Comparison of ENCODE assay signal across 11 mouse cellular contexts in the genomic region with DNA sequence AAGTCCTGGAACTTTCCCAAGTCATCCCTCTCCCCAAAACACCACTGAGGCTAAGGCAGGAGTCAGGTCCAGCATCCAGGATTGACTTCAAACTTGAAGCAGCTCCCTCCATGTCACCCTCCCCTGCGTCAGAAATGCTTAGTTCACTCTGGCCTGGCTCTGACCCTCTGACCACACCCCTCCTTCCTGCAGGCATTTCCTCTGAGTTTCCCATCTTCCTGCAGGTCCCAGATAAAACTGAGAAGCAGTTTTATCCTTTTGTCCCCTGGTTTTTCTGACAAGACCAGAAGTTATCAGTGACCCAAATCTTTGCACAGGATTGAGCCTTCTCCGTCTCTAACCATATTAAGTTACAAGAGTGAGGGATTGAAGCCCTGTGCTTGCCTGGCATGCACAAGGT. TPM values are rescaled to one million over a fixed set of nuclear protein-coding genes. Genes with fewer than 3 reads are reported as not detected.
A peak's percentile ranks its signal among the peaks of the same experiment; 100 is the strongest.
DNase-seq lines count a peak whose midpoint lies in the region; ATAC-seq and TF ChIP-seq lines count a peak whose summit lies in the region.
"Had no signal": no experiment of that assay in that cellular context is flagged by ENCODE, and none has a peak within 500 bp of the region (broad histone marks: within the 10 kb centered on the region; RNA-seq: fewer than 3 reads in every experiment).

No protein-coding gene starts in this region.

- H3K27ac ChIP-seq in embryonic facial prominence, embryonic 13.5 days: peak overlapping the region; percentile 55
- 0 out of 2 replicates have a peak overlapping the region, but pooled peaks have one; percentile 28 for H3K27ac ChIP-seq in intestine, postnatal 0 days (ENCODE audit: low read depth, low read length)
- H3K27ac ChIP-seq in liver, embryonic 13.5 days: peak overlapping the region; percentile 39; the same call in 1 of the 2 replicates
- no peak overlapping the region for H3K27ac ChIP-seq in forebrain, postnatal 0 days (ENCODE audit: low read depth, low read length)
- H3K27ac ChIP-seq in hindbrain, embryonic 13.5 days: no peak overlapping the region

- ATAC-seq in embryonic facial prominence, embryonic 13.5 days (ENCODE audit: insufficient number of reproducible peaks, insufficient read depth, low FRiP score, low TSS enrichment, low read depth): no peak
- no peak for ATAC-seq in intestine, postnatal 0 days
- ATAC-seq in liver, embryonic 13.5 days (ENCODE audit: low read depth): no peak
- no peak for ATAC-seq in forebrain, postnatal 0 days
- no peak for ATAC-seq in hindbrain, embryonic 13.5 days (ENCODE audit: low FRiP score)
- ATAC-seq: inflammation-experienced regulatory T-cells, adult 6 months had no signal

- H3K27me3 ChIP-seq in embryonic facial prominence, embryonic 13.5 days: no peaks in the 10 kb centered on the region
- H3K27me3 ChIP-seq in intestine, postnatal 0 days (replicated peaks; ENCODE audit: control insufficient read depth, insufficient read depth, low read length): no peaks in the 10 kb centered on the region
- 0 out of 2 replicates have a peak, but pooled peaks cover 10% of the 10 kb centered on the region for H3K27me3 ChIP-seq in liver, embryonic 13.5 days
- H3K27me3 ChIP-seq in forebrain, postnatal 0 days (ENCODE audit: insufficient read depth, low read length): no peaks in the 10 kb centered on the region
- no peaks in the 10 kb centered on the region for H3K27me3 ChIP-seq in hindbrain, embryonic 13.5 days

- H3K36me3 ChIP-seq in embryonic facial prominence, embryonic 13.5 days: no peaks in the 10 kb centered on the region
- no peaks in the 10 kb centered on the region for H3K36me3 ChIP-seq in intestine, postnatal 0 days (ENCODE audit: control insufficient read depth, insufficient read depth)
- no peaks in the 10 kb centered on the region for H3K36me3 ChIP-seq in liver, embryonic 13.5 days
- no peaks in the 10 kb centered on the region for H3K36me3 ChIP-seq in forebrain, postnatal 0 days (ENCODE audit: insufficient read depth)
- peaks cover 16% of the 10 kb centered on the region for H3K36me3 ChIP-seq in hindbrain, embryonic 13.5 days

- H3K4me3 ChIP-seq in embryonic facial prominence, embryonic 13.5 days: no peak overlapping the region
- no peak overlapping the region for H3K4me3 ChIP-seq in intestine, postnatal 0 days (ENCODE audit: low read depth, low read length)
- no peak overlapping the region for H3K4me3 ChIP-seq in liver, embryonic 13.5 days (replicated peaks)
- no peak overlapping the region for H3K4me3 ChIP-seq in forebrain, postnatal 0 days (ENCODE audit: low read depth, low read length)
- H3K4me3 ChIP-seq in hindbrain, embryonic 13.5 days: no peak overlapping the region

- peaks cover 24% of the 10 kb centered on the region for H3K4me1 ChIP-seq in embryonic facial prominence, embryonic 13.5 days
- H3K4me1 ChIP-seq in intestine, postnatal 0 days (replicated peaks; ENCODE audit: control insufficient read depth, insufficient read depth, low read length): no peaks in the 10 kb centered on the region
- H3K4me1 ChIP-seq in liver, embryonic 13.5 days (replicated peaks): peaks cover 24% of the 10 kb centered on the region
- no peaks in the 10 kb centered on the region for H3K4me1 ChIP-seq in forebrain, postnatal 0 days (ENCODE audit: insufficient read depth)
- H3K4me1 ChIP-seq in hindbrain, embryonic 13.5 days (replicated peaks): 0 out of 2 replicates have a peak, but pooled peaks cover 7% of the 10 kb centered on the region

- no peak for TF ChIP-seq CTCF in intestine, postnatal 0 days (IDR thresholded peaks at IDR 0.05; ENCODE audit: low read depth)
- TF ChIP-seq CTCF in forebrain, postnatal 0 days (IDR thresholded peaks at IDR 0.05; ENCODE audit: low read depth): no peak

- no peak overlapping the region for H3K9ac ChIP-seq in embryonic facial prominence, embryonic 13.5 days
- H3K9ac ChIP-seq in intestine, postnatal 0 days (ENCODE audit: low read depth, low read length): no peak overlapping the region
- H3K9ac ChIP-seq in liver, embryonic 13.5 days: no peak overlapping the region
- H3K9ac ChIP-seq in forebrain, postnatal 0 days: no peak overlapping the region
- H3K9ac ChIP-seq in hindbrain, embryonic 13.5 days: no peak overlapping the region

- no peaks in the 10 kb centered on the region for H3K9me3 ChIP-seq in embryonic facial prominence, embryonic 13.5 days
- no peaks in the 10 kb centered on the region for H3K9me3 ChIP-seq in intestine, postnatal 0 days (ENCODE audit: control insufficient read depth)
- H3K9me3 ChIP-seq in liver, embryonic 13.5 days (replicated peaks): no peaks in the 10 kb centered on the region
- H3K9me3 ChIP-seq in forebrain, postnatal 0 days (ENCODE audit: low read length): no peaks in the 10 kb centered on the region
- no peaks in the 10 kb centered on the region for H3K9me3 ChIP-seq in hindbrain, embryonic 13.5 days

- 27% methylated on average over 2 of the region's 2 CpGs for WGBS in embryonic facial prominence, embryonic 13.5 days
- 59% methylated on average over 2 of the region's 2 CpGs for WGBS in intestine, postnatal 0 days
- 24% methylated on average over 2 of the region's 2 CpGs for WGBS in liver, embryonic 13.5 days (ENCODE audit: insufficient replicate concordance)
- WGBS in forebrain, postnatal 0 days: 77% methylated on average over 2 of the region's 2 CpGs
- WGBS in hindbrain, embryonic 13.5 days: 61% methylated on average over 2 of the region's 2 CpGs

- DNase-seq in adrenal gland, adult 2 months: peak; percentile 57
- DNase-seq in adrenal gland, adult 8-10 months: no peak
- no peak for DNase-seq in liver, embryonic 13.5 days
- DNase-seq in c-Kit-positive CD71-positive TER-119-positive erythroid progenitor cells, embryonic 14.5 days (ENCODE audit: low spot score): no peak
- no peak for DNase-seq in forebrain, postnatal 0 days

- no peak overlapping the region for H3K4me2 ChIP-seq in embryonic facial prominence, embryonic 13.5 days
- no peak overlapping the region for H3K4me2 ChIP-seq in intestine, postnatal 0 days (replicated peaks; ENCODE audit: low read depth)
- H3K4me2 ChIP-seq in liver, embryonic 13.5 days: no peak overlapping the region
- no peak overlapping the region for H3K4me2 ChIP-seq in forebrain, postnatal 0 days (ENCODE audit: low read depth)
- H3K4me2 ChIP-seq in hindbrain, embryonic 13.5 days: no peak overlapping the region

RNA-seq across cellular contexts. Expression of gene Socs1, which starts 47.8 kb away (rescaled TPM):
- total RNA-seq in adrenal gland, adult 2 months (2021): 1 to 10 TPM; 3.0 to 3.8 TPM
- polyA plus RNA-seq in adrenal gland, adult 2 months (2012; rRNA removed): 32.1 and 38.2 TPM in 2 replicates
- total RNA-seq in adrenal gland, adult 8-10 months (2022): 10 to 100 TPM in 1 of 4 experiments, 1 to 10 TPM in 3; 2.9 to 14.3 (median 4.2) TPM
- polyA plus RNA-seq in embryonic facial prominence, embryonic 13.5 days (2015; fragmentation: Nextera tagmentation; extraction: Ambion mirVana): 15.0 and 15.4 TPM in 2 replicates
- 3.8 and 4.0 TPM in 2 replicates for polyA plus RNA-seq in intestine, postnatal 0 days (2015; fragmentation: Nextera tagmentation; extraction: Ambion mirVana)
- polyA plus RNA-seq in liver, embryonic 13.5 days (2015; fragmentation: Nextera tagmentation; extraction: Ambion mirVana): 1.2 and 1.3 TPM in 2 replicates
- 1.5 and 4.0 TPM in 2 replicates for total RNA-seq in forebrain, postnatal 0 days (2014; rRNA removed)
- polyA plus RNA-seq in forebrain, postnatal 0 days (2015; fragmentation: Nextera tagmentation; extraction: Ambion mirVana): 2.6 and 2.7 TPM in 2 replicates
- polyA plus RNA-seq in hindbrain, embryonic 13.5 days (2015; fragmentation: Nextera tagmentation; extraction: Ambion mirVana): 3.6 TPM in 2 replicates

RNA-seq across cellular contexts. Expression of gene Tnp2, which starts 50.9 kb away (rescaled TPM):
- not detected for total RNA-seq in adrenal gland, adult 2 months (2021)
- not detected in 2 replicates for polyA plus RNA-seq in adrenal gland, adult 2 months (2012; rRNA removed)
- not detected for total RNA-seq in adrenal gland, adult 8-10 months (2022)
- polyA plus RNA-seq in embryonic facial prominence, embryonic 13.5 days (2015; fragmentation: Nextera tagmentation; extraction: Ambion mirVana): not detected in 2 replicates
- not detected in 2 replicates for polyA plus RNA-seq in intestine, postnatal 0 days (2015; fragmentation: Nextera tagmentation; extraction: Ambion mirVana)
- polyA plus RNA-seq in liver, embryonic 13.5 days (2015; fragmentation: Nextera tagmentation; extraction: Ambion mirVana): not detected in 2 replicates
- total RNA-seq in forebrain, postnatal 0 days (2014; rRNA removed): not detected in 2 replicates
- not detected in 2 replicates for polyA plus RNA-seq in forebrain, postnatal 0 days (2015; fragmentation: Nextera tagmentation; extraction: Ambion mirVana)
- not detected in 2 replicates for polyA plus RNA-seq in hindbrain, embryonic 13.5 days (2015; fragmentation: Nextera tagmentation; extraction: Ambion mirVana)
- total RNA-seq: monocyte, adult 5-6 weeks had no signal
- polyA plus RNA-seq: embryonic facial prominence, embryonic 14.5 days had no signal

RNA-seq across cellular contexts. Expression of gene Prm3, which starts 53.1 kb away (rescaled TPM):
- total RNA-seq in adrenal gland, adult 2 months (2021): not detected
- not detected in 2 replicates for polyA plus RNA-seq in adrenal gland, adult 2 months (2012; rRNA removed)
- total RNA-seq in adrenal gland, adult 8-10 months (2022): not detected
- not detected in 2 replicates for polyA plus RNA-seq in embryonic facial prominence, embryonic 13.5 days (2015; fragmentation: Nextera tagmentation; extraction: Ambion mirVana)
- polyA plus RNA-seq in intestine, postnatal 0 days (2015; fragmentation: Nextera tagmentation; extraction: Ambion mirVana): not detected in 2 replicates
- polyA plus RNA-seq in liver, embryonic 13.5 days (2015; fragmentation: Nextera tagmentation; extraction: Ambion mirVana): not detected in 2 replicates
- not detected in 2 replicates for total RNA-seq in forebrain, postnatal 0 days (2014; rRNA removed)
- not detected in 2 replicates for polyA plus RNA-seq in forebrain, postnatal 0 days (2015; fragmentation: Nextera tagmentation; extraction: Ambion mirVana)
- polyA plus RNA-seq in hindbrain, embryonic 13.5 days (2015; fragmentation: Nextera tagmentation; extraction: Ambion mirVana): not detected in 2 replicates
- total RNA-seq: monocyte, adult 5-6 weeks had no signal
- polyA plus RNA-seq: embryonic facial prominence, embryonic 14.5 days; inflammation-experienced regulatory T-cells, adult 6 months had no signal

RNA-seq across cellular contexts. Expression of gene Prm2, which starts 58.4 kb away (rescaled TPM):
- not detected for total RNA-seq in adrenal gland, adult 2 months (2021)
- 0.19 TPM in 1 of 2 replicates, not detected in the other for polyA plus RNA-seq in adrenal gland, adult 2 months (2012; rRNA removed)
- not detected for total RNA-seq in adrenal gland, adult 8-10 months (2022)
- not detected in 2 replicates for polyA plus RNA-seq in embryonic facial prominence, embryonic 13.5 days (2015; fragmentation: Nextera tagmentation; extraction: Ambion mirVana)
- polyA plus RNA-seq in intestine, postnatal 0 days (2015; fragmentation: Nextera tagmentation; extraction: Ambion mirVana): not detected in 2 replicates
- polyA plus RNA-seq in liver, embryonic 13.5 days (2015; fragmentation: Nextera tagmentation; extraction: Ambion mirVana): not detected in 2 replicates
- total RNA-seq in forebrain, postnatal 0 days (2014; rRNA removed): not detected in 2 replicates
- polyA plus RNA-seq in forebrain, postnatal 0 days (2015; fragmentation: Nextera tagmentation; extraction: Ambion mirVana): not detected in 2 replicates
- polyA plus RNA-seq in hindbrain, embryonic 13.5 days (2015; fragmentation: Nextera tagmentation; extraction: Ambion mirVana): not detected in 2 replicates
- polyA plus RNA-seq: embryonic facial prominence, embryonic 14.5 days; inflammation-experienced regulatory T-cells, adult 6 months had no signal

Comparison
In these comparisons a context has a peak if more than half of its experiments do, and no peak if none do; other contexts are left out.
1. H3K27ac ChIP-seq: peak in embryonic facial prominence, embryonic 13.5 days (single experiment), intestine, postnatal 0 days (single experiment) and liver, embryonic 13.5 days (single experiment); none in forebrain, postnatal 0 days (single experiment) and hindbrain, embryonic 13.5 days (single experiment).